Mouse (Mus musculus) monocyte, adult 2 months (primary cell): Measurements from ENCODE around the gene Rsrc2.

Experiments
- DNase-seq, 2 experiments: peaks; one replicate each; pipeline ENCODE4 v3.0.0; 2022; ENCODE audit warnings: low spot score in 2 of 2, low read depth in 1 of 2

Gene Rsrc2

GRCm38 (mm10) chr5:123696961-123697360 lies 52.3 kb downstream of the Rsrc2 start:
- no peak for DNase-seq

DNA sequence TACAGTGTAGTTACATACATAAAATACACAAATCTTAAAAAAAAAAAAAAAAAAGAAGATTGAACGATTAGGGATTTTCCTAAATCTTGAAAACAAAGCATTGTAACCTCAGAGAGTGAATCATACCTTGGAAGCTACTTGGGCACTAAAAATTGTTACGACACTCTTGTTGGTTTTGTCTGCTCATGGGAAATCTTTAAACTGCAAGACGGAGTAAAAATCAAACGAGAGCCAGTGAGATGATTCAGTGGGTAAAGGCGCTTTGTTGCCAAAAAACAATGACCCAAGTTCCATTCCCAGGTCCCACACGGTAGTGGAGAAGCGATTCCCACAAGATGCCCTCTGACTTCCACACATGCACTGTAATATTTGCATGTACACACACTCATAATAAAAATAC lies 53.0 kb downstream of the Rsrc2 start:
- no peak for DNase-seq

DNA sequence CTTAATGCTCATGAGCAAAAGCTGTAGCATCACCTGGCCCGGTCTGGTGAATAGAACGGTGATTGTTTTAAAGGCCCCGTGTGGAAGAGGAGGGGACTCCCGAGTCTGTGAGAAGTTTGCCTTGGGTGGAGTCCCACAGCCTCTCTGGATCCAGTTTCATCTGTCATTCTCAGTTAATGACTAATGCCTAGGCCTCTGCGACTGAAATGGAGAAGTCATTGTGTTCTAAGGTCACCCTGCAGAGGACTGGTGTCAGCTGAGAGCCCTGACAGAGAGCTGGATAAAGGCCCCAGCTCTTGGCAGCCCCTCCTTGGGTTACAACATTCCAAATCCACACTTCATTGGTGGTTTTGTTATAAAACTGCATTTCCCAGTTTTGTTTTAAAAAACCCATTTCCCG lies 54.7 kb downstream of the Rsrc2 start:
- peak; percentile 56 to 61 for DNase-seq

- DNase-seq = peak in 1 of 2 experiments; percentile 38
These were observed 64.7 kb downstream of the Rsrc2 start, which contains the start of gene Clip1 for GRCm38 (mm10) chr5:123684221-123685144. Gene Clip1, minus strand, starts transcription at chr5:123684618.

- DNase-seq = peak in 1 of 2 experiments; percentile 31
These were observed 65.6 kb downstream of the Rsrc2 start for GRCm38 (mm10) chr5:123683377-123684220.

DNA sequence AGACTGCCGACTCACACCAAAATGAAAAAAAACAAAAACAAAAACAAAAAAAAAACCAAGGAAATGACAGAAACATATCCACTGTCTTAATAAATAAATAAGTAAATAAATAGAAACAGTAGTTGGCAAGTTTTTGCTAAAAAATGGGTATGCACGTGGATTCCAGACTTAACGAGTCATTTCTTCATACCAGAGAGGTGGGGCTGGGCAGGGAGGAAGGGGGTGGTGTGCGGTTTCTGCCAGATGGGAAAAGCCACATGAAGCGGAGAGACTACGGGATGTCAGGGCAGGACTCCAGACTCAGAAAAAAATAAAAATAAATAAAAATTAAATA lies 66.2 kb downstream of the Rsrc2 start:
- DNase-seq = no peak

GRCm38 (mm10) chr5:123682372-123682771 lies 66.8 kb downstream of the Rsrc2 start:
- DNase-seq = no peak

- no peak for DNase-seq
These were observed 69.5 kb downstream of the Rsrc2 start for GRCm38 (mm10) chr5:123679546-123680263.

- DNase-seq = no peak
These were observed 70.1 kb downstream of the Rsrc2 start for GRCm38 (mm10) chr5:123679106-123679505.
